Mouse (Mus musculus): ENCODE results near the gene Prss41.

- TF ChIP-seq GATA1 (IDR thresholded peaks at IDR 0.05; ENCODE audit: borderline replicate concordance, low read length) (no peak), FLI1 (IDR thresholded peaks at IDR 0.05; ENCODE audit: low read length) (no peak)
Observed at GRCm38 (mm10) chr17:23857913-23858312, 13.9 kb upstream of the Prss41 start.
